12 mouse cellular contexts compared by ENCODE assay signal in genomic region chr15:62053420-62054239, GRCm38 (mm10).
A peak's percentile ranks its signal among the peaks of the same experiment; 100 is the strongest.
DNase-seq lines count a peak whose midpoint lies in the region; ATAC-seq and TF ChIP-seq lines count a peak whose summit lies in the region.
"Had no signal": no experiment of that assay in that cellular context is flagged by ENCODE, and none has a peak within 500 bp of the region (broad histone marks: within the 10 kb centered on the region; RNA-seq: fewer than 3 reads in every experiment).

No protein-coding gene starts in this region.

- H3K27ac ChIP-seq in hindbrain, embryonic 14.5 days: no peak overlapping the region
- no peak overlapping the region for H3K27ac ChIP-seq in hindbrain, embryonic 16.5 days (ENCODE audit: low read depth, low read length)
- 0 out of 2 replicates have a peak overlapping the region, but pooled peaks have one; percentile 28 for H3K27ac ChIP-seq in stomach, embryonic 14.5 days (ENCODE audit: low read length)
- no peak overlapping the region for H3K27ac ChIP-seq in stomach, postnatal 0 days (replicated peaks)
- peak overlapping the region; percentile 26; the same call in 1 of the 2 replicates for H3K27ac ChIP-seq in intestine, embryonic 16.5 days (ENCODE audit: low read length)
- H3K27ac ChIP-seq: forebrain, embryonic 15.5 days; liver, embryonic 14.5 days; midbrain, embryonic 12.5 days had no signal

- peaks cover 6% of the 10 kb centered on the region; the same call in 1 of the 2 replicates for H3K9me3 ChIP-seq in hindbrain, embryonic 14.5 days (ENCODE audit: control insufficient read depth, low read length)
- peaks cover 3% of the 10 kb centered on the region for H3K9me3 ChIP-seq in hindbrain, embryonic 16.5 days (ENCODE audit: control insufficient read depth, low read length)
- no peaks in the 10 kb centered on the region for H3K9me3 ChIP-seq in stomach, embryonic 14.5 days (ENCODE audit: control insufficient read depth, low read depth, low read length)
- H3K9me3 ChIP-seq in stomach, postnatal 0 days (ENCODE audit: control insufficient read depth, low read length): no peaks in the 10 kb centered on the region
- H3K9me3 ChIP-seq in intestine, embryonic 16.5 days (ENCODE audit: control insufficient read depth, low read length): peaks cover 2% of the 10 kb centered on the region; the same call in 1 of the 2 replicates
- H3K9me3 ChIP-seq: forebrain, embryonic 15.5 days; midbrain, embryonic 12.5 days had no signal

- 0 out of 2 replicates have a peak, but pooled peaks have one; percentile 27 for ATAC-seq in hindbrain, embryonic 14.5 days (ENCODE audit: low FRiP score)
- no peak for ATAC-seq in hindbrain, embryonic 16.5 days
- peak; percentile 72; the same call in 1 of the 2 replicates for ATAC-seq in stomach, embryonic 14.5 days (ENCODE audit: insufficient number of reproducible peaks, insufficient read depth, low FRiP score, low read depth)
- ATAC-seq in stomach, postnatal 0 days (ENCODE audit: low FRiP score, low TSS enrichment): no peak
- ATAC-seq in intestine, embryonic 16.5 days: peak; percentile 69
- ATAC-seq: forebrain, embryonic 15.5 days had no signal

- DNase-seq in hindbrain, embryonic 14.5 days (ENCODE audit: low spot score): no peak
- DNase-seq in stomach, postnatal 0 days (ENCODE audit: low spot score): no peak
- no peak for DNase-seq in cerebellum, adult 11-12 months
- no peak for DNase-seq in layer of hippocampus, adult 9-11 months
- DNase-seq: cerebellum, postnatal 25 days; spleen, adult 18-20 months had no signal

- whole genome bisulfite sequencing in hindbrain, embryonic 14.5 days: 81% methylated on average over 8 of the region's 8 CpGs
- 84% methylated on average over 8 of the region's 8 CpGs for WGBS in hindbrain, embryonic 16.5 days
- WGBS in stomach, embryonic 14.5 days: 53% methylated on average over 8 of the region's 8 CpGs
- WGBS in stomach, postnatal 0 days: 57% methylated on average over 8 of the region's 8 CpGs
- WGBS in intestine, embryonic 16.5 days: 53% methylated on average over 8 of the region's 8 CpGs

- TF ChIP-seq CTCF in stomach, postnatal 0 days (IDR thresholded peaks at IDR 0.05; ENCODE audit: low read depth): no peak

- no peak overlapping the region for H3K4me3 ChIP-seq in hindbrain, embryonic 14.5 days (replicated peaks; ENCODE audit: low read length)
- H3K4me3 ChIP-seq in hindbrain, embryonic 16.5 days (ENCODE audit: low read length): no peak overlapping the region
- no peak overlapping the region for H3K4me3 ChIP-seq in stomach, embryonic 14.5 days (ENCODE audit: low read depth, low read length)
- no peak overlapping the region for H3K4me3 ChIP-seq in stomach, postnatal 0 days (ENCODE audit: low read depth, low read length)
- no peak overlapping the region for H3K4me3 ChIP-seq in intestine, embryonic 16.5 days (ENCODE audit: low read length)
- H3K4me3 ChIP-seq: forebrain, embryonic 15.5 days; midbrain, embryonic 12.5 days had no signal

- H3K4me1 ChIP-seq in hindbrain, embryonic 14.5 days (replicated peaks; ENCODE audit: control insufficient read depth, insufficient read depth, low read length): no peaks in the 10 kb centered on the region
- no peaks in the 10 kb centered on the region for H3K4me1 ChIP-seq in hindbrain, embryonic 16.5 days (ENCODE audit: control insufficient read depth, insufficient read depth, low read depth, low read length)
- H3K4me1 ChIP-seq in stomach, embryonic 14.5 days (ENCODE audit: control insufficient read depth, insufficient read depth, low read length): peaks cover 10% of the 10 kb centered on the region
- H3K4me1 ChIP-seq in stomach, postnatal 0 days (replicated peaks; ENCODE audit: control insufficient read depth, insufficient read depth): 0 out of 2 replicates have a peak, but pooled peaks cover 2% of the 10 kb centered on the region
- H3K4me1 ChIP-seq in intestine, embryonic 16.5 days (ENCODE audit: control insufficient read depth, insufficient read depth, low read length): peaks cover 14% of the 10 kb centered on the region; the same call in 1 of the 2 replicates
- H3K4me1 ChIP-seq: forebrain, embryonic 15.5 days; midbrain, embryonic 12.5 days had no signal

- TF ChIP-seq EP300 in stomach, postnatal 0 days (optimal IDR thresholded peaks at IDR 0.05): no peak

- no peak overlapping the region for H3K4me2 ChIP-seq in hindbrain, embryonic 14.5 days (replicated peaks)
- H3K4me2 ChIP-seq in hindbrain, embryonic 16.5 days (ENCODE audit: low read length): no peak overlapping the region
- H3K4me2 ChIP-seq in stomach, embryonic 14.5 days (replicated peaks; ENCODE audit: low read depth, low read length): no peak overlapping the region
- H3K4me2 ChIP-seq in stomach, postnatal 0 days (replicated peaks; ENCODE audit: low read depth): no peak overlapping the region
- H3K4me2 ChIP-seq in intestine, embryonic 16.5 days (ENCODE audit: low read depth, low read length): no peak overlapping the region
- H3K4me2 ChIP-seq: forebrain, embryonic 15.5 days; midbrain, embryonic 12.5 days had no signal

- H3K36me3 ChIP-seq in hindbrain, embryonic 14.5 days (replicated peaks; ENCODE audit: control insufficient read depth, insufficient read depth): no peaks in the 10 kb centered on the region
- H3K36me3 ChIP-seq in hindbrain, embryonic 16.5 days (ENCODE audit: control insufficient read depth, insufficient read depth, low read length): no peaks in the 10 kb centered on the region
- no peaks in the 10 kb centered on the region for H3K36me3 ChIP-seq in stomach, embryonic 14.5 days (ENCODE audit: control insufficient read depth, insufficient read depth, low read length)
- H3K36me3 ChIP-seq in stomach, postnatal 0 days (ENCODE audit: control insufficient read depth, insufficient read depth, low read length): no peaks in the 10 kb centered on the region
- 0 out of 2 replicates have a peak, but pooled peaks cover 3% of the 10 kb centered on the region for H3K36me3 ChIP-seq in intestine, embryonic 16.5 days (ENCODE audit: control insufficient read depth, insufficient read depth, low read length)
- H3K36me3 ChIP-seq: forebrain, embryonic 15.5 days; midbrain, embryonic 12.5 days had no signal

- H3K27me3 ChIP-seq in hindbrain, embryonic 14.5 days (ENCODE audit: control insufficient read depth, insufficient read depth, low read length): no peaks in the 10 kb centered on the region
- H3K27me3 ChIP-seq in hindbrain, embryonic 16.5 days (replicated peaks; ENCODE audit: control insufficient read depth, insufficient read depth, low read length): no peaks in the 10 kb centered on the region
- no peaks in the 10 kb centered on the region for H3K27me3 ChIP-seq in stomach, embryonic 14.5 days (ENCODE audit: control insufficient read depth, insufficient read depth, low read length)
- H3K27me3 ChIP-seq in stomach, postnatal 0 days (ENCODE audit: control insufficient read depth, insufficient read depth, low read length): no peaks in the 10 kb centered on the region
- H3K27me3 ChIP-seq in intestine, embryonic 16.5 days (replicated peaks; ENCODE audit: control insufficient read depth, insufficient read depth, low read length): no peaks in the 10 kb centered on the region
- H3K27me3 ChIP-seq: forebrain, embryonic 15.5 days; midbrain, embryonic 12.5 days had no signal

- H3K9ac ChIP-seq in hindbrain, embryonic 14.5 days: no peak overlapping the region
- H3K9ac ChIP-seq in hindbrain, embryonic 16.5 days (ENCODE audit: low read depth, low read length): no peak overlapping the region
- H3K9ac ChIP-seq in stomach, embryonic 14.5 days (replicated peaks; ENCODE audit: low read depth, low read length): no peak overlapping the region
- no peak overlapping the region for H3K9ac ChIP-seq in stomach, postnatal 0 days (ENCODE audit: low read length)
- no peak overlapping the region for H3K9ac ChIP-seq in intestine, embryonic 16.5 days (ENCODE audit: low read depth, low read length)
- H3K9ac ChIP-seq: forebrain, embryonic 15.5 days; liver, embryonic 14.5 days; midbrain, embryonic 12.5 days had no signal

Comparison
In these comparisons a context has a peak if more than half of its experiments do, and no peak if none do; other contexts are left out.
1. ATAC-seq: peak in hindbrain, embryonic 14.5 days (single experiment), stomach, embryonic 14.5 days (single experiment) and intestine, embryonic 16.5 days (single experiment); none in hindbrain, embryonic 16.5 days (single experiment) and stomach, postnatal 0 days (single experiment).
2. H3K27ac ChIP-seq: peak in stomach, embryonic 14.5 days (single experiment) and intestine, embryonic 16.5 days (single experiment); none in hindbrain, embryonic 14.5 days (single experiment), hindbrain, embryonic 16.5 days (single experiment) and stomach, postnatal 0 days (single experiment).